Mouse (Mus musculus) intestine, postnatal 0 days (tissue): ENCODE data around the gene Syt6. TPM values are rescaled to one million over a fixed set of nuclear protein-coding genes. Genes with fewer than 3 reads are reported as not detected.

Source experiments
- ATAC-seq: fragments of 200-750 bp; cut with Nextera tagmentation; 2 replicates; pipeline ENCODE4 v1.8.0; 2017; ENCODE audit warnings: mild to moderate bottlenecking, moderate TSS enrichment, moderate library complexity
- H3K27ac ChIP-seq: fragments of 300-500 bp; sonication (generic); 2 replicates; pipeline ENCODE4 v1.5.1; 2014; ENCODE audit warnings: mild to moderate bottlenecking, low read depth, low read length, moderate library complexity
- H3K27me3 ChIP-seq: fragments of 300-500 bp; sonication (generic); replicated peaks from 2 replicates; pipeline ENCODE4 v1.6.1; 2014; ENCODE audit warnings: low read length, mixed read lengths; ENCODE audit not compliant: control insufficient read depth, insufficient read depth
- H3K36me3 ChIP-seq: fragments of 300-500 bp; sonication (generic); 2 replicates; pipeline ENCODE4 v1.6.1; 2014; ENCODE audit warnings: mild to moderate bottlenecking, moderate library complexity; ENCODE audit not compliant: control insufficient read depth, insufficient read depth
- H3K4me1 ChIP-seq: fragments of 300-500 bp; sonication (generic); replicated peaks from 2 replicates; pipeline ENCODE4 v1.6.1; 2014; ENCODE audit warnings: antibody characterized with exemption, low read length, mixed read lengths; ENCODE audit not compliant: control insufficient read depth, insufficient read depth
- H3K4me2 ChIP-seq: fragments of 300-500 bp; sonication (generic); replicated peaks from 2 replicates; pipeline ENCODE4 v1.6.1; 2014; ENCODE audit warnings: low read depth, mild to moderate bottlenecking, moderate library complexity
- H3K4me3 ChIP-seq: fragments of 300-500 bp; sonication (generic); 2 replicates; pipeline ENCODE4 v1.5.1; 2014; ENCODE audit warnings: low read depth, low read length
- H3K9ac ChIP-seq: fragments of 300-500 bp; sonication (generic); 2 replicates; pipeline ENCODE4 v1.6.1; 2014; ENCODE audit warnings: mild to moderate bottlenecking, low read depth, low read length
- H3K9me3 ChIP-seq: fragments of 300-500 bp; sonication (generic); 2 replicates; pipeline ENCODE4 v1.6.1; 2016; ENCODE audit warnings: mixed run types; ENCODE audit not compliant: control insufficient read depth
- CTCF ChIP-seq: sonication (generic); IDR thresholded peaks from 2 replicates; pipeline ENCODE4 v1.5.1; 2016; ENCODE audit warnings: low read depth, mild to moderate bottlenecking, control low read depth, antibody characterized with exemption, moderate library complexity
- WGBS: fragments of 180-500 bp; shearing (Covaris S2); extraction: QIAGEN DNeasy Blood & Tissue Kit; methylation state at CpG from one replicate; pipeline ENCODE4 v1.1.7; 2014; 5-methylcytosine and 5-hydroxymethylcytosine counted together
- polyA plus RNA-seq: library from polyadenylated mRNA; unstranded; fragments of >200 nt; fragmentation: Nextera tagmentation; extraction: Ambion mirVana; gene quantifications from 2 replicates; pipeline ENCODE4 v1.2.1, GENCODE M21; 2015

Syt6 gene
- polyA plus RNA-seq, 1 experiment from 2014 or later = 0.56 TPM

GRCm38 (mm10) chr3:103546166-103546565 is 28.9 kb upstream of the Syt6 start:
- Histone ChIP-seq H3K4me2 (no peak overlapping the region), H3K27me3 (no peaks in the 10 kb centered on the region), H3K36me3 (no peaks in the 10 kb centered on the region), H3K4me3 (no peak overlapping the region), H3K9me3 (no peaks in the 10 kb centered on the region), H3K27ac (no peak overlapping the region), H3K4me1 (no peaks in the 10 kb centered on the region), H3K9ac (no peak overlapping the region)
- no peak for TF ChIP-seq CTCF
- 41% methylated on average over 2 of the region's 2 CpGs for WGBS
- no peak for ATAC-seq

GRCm38 (mm10) chr3:103546626-103547025 is 28.4 kb upstream of the Syt6 start:
- Histone ChIP-seq H3K4me1 (no peaks in the 10 kb centered on the region), H3K36me3 (no peaks in the 10 kb centered on the region), H3K9me3 (no peaks in the 10 kb centered on the region), H3K27me3 (no peaks in the 10 kb centered on the region), H3K4me2 (no peak overlapping the region), H3K9ac (no peak overlapping the region), H3K4me3 (no peak overlapping the region), H3K27ac (no peak overlapping the region)
- no peak for TF ChIP-seq CTCF
- 35% methylated on average over 3 of the region's 3 CpGs for WGBS
- ATAC-seq = no peak

GRCm38 (mm10) chr3:103550236-103550635 is 24.8 kb upstream of the Syt6 start:
- Histone ChIP-seq H3K27ac (no peak overlapping the region), H3K27me3 (no peaks in the 10 kb centered on the region), H3K36me3 (no peaks in the 10 kb centered on the region), H3K4me3 (no peak overlapping the region), H3K4me1 (no peaks in the 10 kb centered on the region), H3K9ac (no peak overlapping the region), H3K9me3 (no peaks in the 10 kb centered on the region), H3K4me2 (no peak overlapping the region)
- 78% methylated on average over 5 of the region's 5 CpGs for WGBS
- no peak for ATAC-seq
- TF ChIP-seq CTCF = no peak

- H3K9ac ChIP-seq = no peak overlapping the region
- no peaks in the 10 kb centered on the region for H3K4me1 ChIP-seq
- ATAC-seq = no peak
- H3K27ac ChIP-seq = no peak overlapping the region
- 70% methylated on average over 3 of the region's 3 CpGs for WGBS
- H3K4me3 ChIP-seq = no peak overlapping the region
- no peaks in the 10 kb centered on the region for H3K36me3 ChIP-seq
- H3K9me3 ChIP-seq = no peaks in the 10 kb centered on the region
- no peak overlapping the region for H3K4me2 ChIP-seq
- no peak for TF ChIP-seq CTCF
- 0 out of 2 replicates have a peak, but pooled peaks cover 5% of the 10 kb centered on the region for H3K27me3 ChIP-seq
These were observed 7.8 kb upstream of the Syt6 start for GRCm38 (mm10) chr3:103567226-103567625.

GRCm38 (mm10) chr3:103572526-103572925 is 2.5 kb upstream of the Syt6 start:
- no peaks in the 10 kb centered on the region for H3K4me1 ChIP-seq
- H3K4me3 ChIP-seq = no peak overlapping the region
- H3K4me2 ChIP-seq = no peak overlapping the region
- ATAC-seq = no peak
- no peak overlapping the region for H3K27ac ChIP-seq
- WGBS = 65% methylated on average over 4 of the region's 4 CpGs
- H3K9ac ChIP-seq = no peak overlapping the region
- H3K36me3 ChIP-seq = no peaks in the 10 kb centered on the region
- H3K9me3 ChIP-seq = no peaks in the 10 kb centered on the region
- peaks cover 57% of the 10 kb centered on the region for H3K27me3 ChIP-seq
- TF ChIP-seq CTCF = no peak

- H3K4me2 ChIP-seq = no peak overlapping the region
- H3K9ac ChIP-seq = no peak overlapping the region
- H3K27ac ChIP-seq = no peak overlapping the region
- H3K9me3 ChIP-seq = no peaks in the 10 kb centered on the region
- H3K27me3 ChIP-seq = peaks cover 64% of the 10 kb centered on the region
- no peak overlapping the region for H3K4me3 ChIP-seq
- no peak for TF ChIP-seq CTCF
- no peaks in the 10 kb centered on the region for H3K36me3 ChIP-seq
- 5% methylated on average over 20 of the region's 20 CpGs for WGBS
- no peak for ATAC-seq
- H3K4me1 ChIP-seq = no peaks in the 10 kb centered on the region
These were observed 1.8 kb upstream of the Syt6 start for GRCm38 (mm10) chr3:103573106-103573790.
